Mouse (Mus musculus) forebrain, embryonic 14.5 days (tissue): ENCODE measurements at regions not wholly inside any gene's neighbourhood (a gene's known extent, or its start where the extent isn't known, plus 50 kb on each side); places are given as distances from the start of the nearest gene placed in this dataset.

ENCODE experiments used
- ATAC-seq: fragments of 200-750 bp; cut with Nextera tagmentation; 2 replicates; pipeline ENCODE4 v1.8.0; 2017; ENCODE audit warnings: mild to moderate bottlenecking, moderate library complexity
- DNase-seq: peaks from one replicate; pipeline ENCODE4 v3.0.0-alpha.2; 2015; ENCODE audit warnings: low spot score
- H3K27ac ChIP-seq: fragments of 300-500 bp; sonication (generic); 2 replicates; pipeline ENCODE4 v1.5.1; 2014; ENCODE audit warnings: low read depth, mild to moderate bottlenecking, control low read depth, low read length, moderate library complexity
- H3K27me3 ChIP-seq: fragments of 300-500 bp; sonication (generic); replicated peaks from 2 replicates; pipeline ENCODE4 v1.6.1; 2014; ENCODE audit warnings: low read length, control low read depth, mixed read lengths; ENCODE audit not compliant: control insufficient read depth, insufficient read depth
- H3K36me3 ChIP-seq: fragments of 300-500 bp; sonication (generic); 2 replicates; pipeline ENCODE4 v1.6.1; 2014; ENCODE audit warnings: low read length, control low read depth; ENCODE audit not compliant: control insufficient read depth, insufficient read depth
- H3K4me1 ChIP-seq: fragments of 300-500 bp; sonication (generic); 2 replicates; pipeline ENCODE4 v1.6.1; 2014; ENCODE audit warnings: antibody characterized with exemption, low read length, control low read depth; ENCODE audit not compliant: control insufficient read depth, insufficient read depth
- H3K4me2 ChIP-seq: fragments of 300-500 bp; sonication (generic); 2 replicates; pipeline ENCODE4 v1.6.1; 2014; ENCODE audit warnings: mild to moderate bottlenecking, control low read depth, low read length
- H3K4me3 ChIP-seq: fragments of 300-500 bp; sonication (generic); 2 replicates; pipeline ENCODE4 v1.5.1; 2014; ENCODE audit warnings: low read depth, low read length, control low read depth
- H3K9ac ChIP-seq: fragments of 300-500 bp; sonication (generic); 2 replicates; pipeline ENCODE4 v1.6.1; 2014; ENCODE audit warnings: mild to moderate bottlenecking, low read length, control low read depth, moderate library complexity
- H3K9me3 ChIP-seq: fragments of 300-500 bp; sonication (generic); replicated peaks from 2 replicates; pipeline ENCODE4 v1.6.1; 2016; ENCODE audit warnings: low read length, control low read depth, mixed read lengths; ENCODE audit not compliant: control insufficient read depth
- WGBS: fragments of 180-500 bp; shearing (Covaris S2); extraction: QIAGEN DNeasy Blood & Tissue Kit; methylation state at CpG from one replicate; pipeline ENCODE4 v1.1.7; 2014; 5-methylcytosine and 5-hydroxymethylcytosine counted together

GRCm38 (mm10) chr1:90487886-90488285 lies 114.9 kb upstream of the Cops8 start:
- WGBS = 69% methylated on average over 2 of the region's 2 CpGs
- Histone ChIP-seq H3K9ac (no peak overlapping the region), H3K36me3 (no peaks in the 10 kb centered on the region), H3K4me1 (no peaks in the 10 kb centered on the region), H3K4me3 (no peak overlapping the region), H3K27me3 (no peaks in the 10 kb centered on the region), H3K27ac (no peak overlapping the region), H3K4me2 (no peak overlapping the region), H3K9me3 (no peaks in the 10 kb centered on the region)
- ATAC-seq = no peak
- no peak for DNase-seq

- no peak for DNase-seq
- WGBS = 89% methylated on average over 2 of the region's 2 CpGs
- ATAC-seq = no peak
- Histone ChIP-seq H3K9ac (no peak overlapping the region), H3K27me3 (no peaks in the 10 kb centered on the region), H3K4me1 (peaks cover 5% of the 10 kb centered on the region; the same call in 1 of the 2 replicates), H3K4me3 (no peak overlapping the region), H3K4me2 (no peak overlapping the region), H3K36me3 (no peaks in the 10 kb centered on the region), H3K9me3 (no peaks in the 10 kb centered on the region), H3K27ac (no peak overlapping the region)
Observed at GRCm38 (mm10) chr1:90488991-90489390, 113.8 kb upstream of the Cops8 start.

- Histone ChIP-seq H3K4me1 (peaks cover 5% of the 10 kb centered on the region; the same call in 1 of the 2 replicates), H3K27ac (no peak overlapping the region), H3K9me3 (no peaks in the 10 kb centered on the region), H3K36me3 (no peaks in the 10 kb centered on the region), H3K4me2 (no peak overlapping the region), H3K9ac (no peak overlapping the region), H3K4me3 (no peak overlapping the region), H3K27me3 (no peaks in the 10 kb centered on the region)
- ATAC-seq (no peak), DNase-seq (no peak)
- 92% methylated on average over 10 of the region's 10 CpGs for WGBS
Observed at GRCm38 (mm10) chr1:90490335-90490734, 112.4 kb upstream of the Cops8 start.

GRCm38 (mm10) chr1:90493481-90493880 lies 109.3 kb upstream of the Cops8 start:
- ATAC-seq (no peak), DNase-seq (no peak)
- no peak overlapping the region for H3K4me2 ChIP-seq
- no peak overlapping the region for H3K27ac ChIP-seq
- WGBS = 9% methylated on average over 7 of the region's 7 CpGs
- no peak overlapping the region for H3K9ac ChIP-seq
- H3K4me1 ChIP-seq = peaks cover 5% of the 10 kb centered on the region; the same call in 1 of the 2 replicates
- H3K36me3 ChIP-seq = no peaks in the 10 kb centered on the region
- H3K27me3 ChIP-seq = no peaks in the 10 kb centered on the region
- no peak overlapping the region for H3K4me3 ChIP-seq
- no peaks in the 10 kb centered on the region for H3K9me3 ChIP-seq

- no peak overlapping the region for H3K9ac ChIP-seq
- H3K4me1 ChIP-seq = peaks cover 5% of the 10 kb centered on the region; the same call in 1 of the 2 replicates
- no peaks in the 10 kb centered on the region for H3K27me3 ChIP-seq
- H3K4me2 ChIP-seq = no peak overlapping the region
- no peaks in the 10 kb centered on the region for H3K36me3 ChIP-seq
- WGBS = 93% methylated on average over 9 of the region's 9 CpGs
- no peak for DNase-seq
- H3K27ac ChIP-seq = no peak overlapping the region
- no peak overlapping the region for H3K4me3 ChIP-seq
- ATAC-seq = no peak
- no peaks in the 10 kb centered on the region; the same call in 1 of the 2 replicates for H3K9me3 ChIP-seq
Observed at GRCm38 (mm10) chr1:90495174-90495573, 107.6 kb upstream of the Cops8 start.

- no peak overlapping the region for H3K4me2 ChIP-seq
- no peaks in the 10 kb centered on the region for H3K36me3 ChIP-seq
- no peaks in the 10 kb centered on the region; the same call in 1 of the 2 replicates for H3K9me3 ChIP-seq
- no peak overlapping the region for H3K27ac ChIP-seq
- DNase-seq (no peak), ATAC-seq (no peak)
- H3K4me1 ChIP-seq = peaks cover 5% of the 10 kb centered on the region; the same call in 1 of the 2 replicates
- no peaks in the 10 kb centered on the region for H3K27me3 ChIP-seq
- no peak overlapping the region for H3K9ac ChIP-seq
- no peak overlapping the region for H3K4me3 ChIP-seq
Observed at GRCm38 (mm10) chr1:90497568-90497967, 105.2 kb upstream of the Cops8 start.

- no peak overlapping the region for H3K4me3 ChIP-seq
- no peak overlapping the region for H3K9ac ChIP-seq
- no peaks in the 10 kb centered on the region; the same call in 1 of the 2 replicates for H3K9me3 ChIP-seq
- no peaks in the 10 kb centered on the region for H3K36me3 ChIP-seq
- no peak overlapping the region for H3K4me2 ChIP-seq
- DNase-seq (no peak), ATAC-seq (no peak)
- H3K4me1 ChIP-seq = peaks cover 7% of the 10 kb centered on the region; the same call in 1 of the 2 replicates
- H3K27ac ChIP-seq = no peak overlapping the region
- no peaks in the 10 kb centered on the region for H3K27me3 ChIP-seq
Observed at GRCm38 (mm10) chr1:90501373-90501772, 101.4 kb upstream of the Cops8 start.

- no peak overlapping the region for H3K27ac ChIP-seq
- H3K9me3 ChIP-seq = no peaks in the 10 kb centered on the region; the same call in 1 of the 2 replicates
- peaks cover 7% of the 10 kb centered on the region; the same call in 1 of the 2 replicates for H3K4me1 ChIP-seq
- H3K9ac ChIP-seq = no peak overlapping the region
- 86% methylated on average over 3 of the region's 3 CpGs for WGBS
- no peaks in the 10 kb centered on the region for H3K27me3 ChIP-seq
- H3K4me3 ChIP-seq = no peak overlapping the region
- H3K4me2 ChIP-seq = no peak overlapping the region
- ATAC-seq (no peak), DNase-seq (no peak)
- no peaks in the 10 kb centered on the region for H3K36me3 ChIP-seq
Observed at GRCm38 (mm10) chr1:90502371-90502770, 100.4 kb upstream of the Cops8 start.

- 83% methylated on average over 8 of the region's 8 CpGs for WGBS
- H3K9me3 ChIP-seq = no peaks in the 10 kb centered on the region; the same call in 1 of the 2 replicates
- no peak overlapping the region for H3K4me2 ChIP-seq
- H3K27ac ChIP-seq = no peak overlapping the region
- H3K27me3 ChIP-seq = no peaks in the 10 kb centered on the region
- H3K4me3 ChIP-seq = no peak overlapping the region
- no peaks in the 10 kb centered on the region for H3K36me3 ChIP-seq
- peaks cover 7% of the 10 kb centered on the region; the same call in 1 of the 2 replicates for H3K4me1 ChIP-seq
- ATAC-seq (no peak), DNase-seq (no peak)
- H3K9ac ChIP-seq = no peak overlapping the region
Observed at GRCm38 (mm10) chr1:90502771-90503540, 99.8 kb upstream of the Cops8 start.
